Mouse (Mus musculus): Measurements from ENCODE around the gene Cxcr5.

Gene Cxcr5

DNA sequence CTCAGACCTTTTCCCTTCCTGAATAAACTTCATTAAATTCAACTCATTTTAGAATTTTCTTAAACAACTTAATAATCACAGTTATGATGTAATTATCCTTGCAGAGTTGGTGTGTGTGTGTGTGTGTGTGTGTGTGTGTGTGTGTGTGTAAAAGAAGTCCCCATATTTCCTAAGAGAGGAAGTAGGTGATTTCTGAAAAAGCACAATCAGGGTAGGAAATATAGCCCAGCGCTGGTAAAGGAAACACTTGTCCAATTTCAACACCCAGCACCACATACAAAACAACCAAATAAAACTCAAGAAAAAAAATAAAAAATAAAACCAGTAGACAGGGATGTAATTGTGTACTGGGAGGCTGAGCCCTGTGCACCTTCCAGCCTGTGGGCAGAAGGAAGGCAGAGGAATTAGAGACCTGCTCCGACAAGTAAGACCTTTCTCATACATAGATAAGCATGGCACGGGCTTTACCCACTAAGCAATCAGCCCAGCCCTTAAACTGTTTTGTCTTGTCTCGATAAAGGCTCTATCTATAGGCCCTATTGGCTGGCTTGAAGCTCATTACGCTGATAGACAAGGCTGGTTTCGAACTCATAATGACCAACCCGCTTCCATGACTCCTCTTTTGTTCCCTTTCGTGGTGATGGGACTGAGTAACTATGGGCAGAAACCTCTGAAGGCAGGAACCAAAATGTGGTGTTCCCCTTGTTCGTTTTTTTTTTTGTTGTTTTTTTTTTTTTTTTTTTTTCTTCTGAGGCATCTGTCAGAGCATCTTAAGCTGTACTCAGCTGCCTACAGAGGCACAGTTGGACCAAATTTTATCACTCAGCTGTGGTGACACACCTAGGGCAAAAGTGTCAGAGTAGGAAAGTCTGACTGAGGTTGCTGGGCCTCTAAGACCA is 25.8 kb upstream of the Cxcr5 start:
- DNase-seq (ENCODE audit: low spot score): no peak

DNA sequence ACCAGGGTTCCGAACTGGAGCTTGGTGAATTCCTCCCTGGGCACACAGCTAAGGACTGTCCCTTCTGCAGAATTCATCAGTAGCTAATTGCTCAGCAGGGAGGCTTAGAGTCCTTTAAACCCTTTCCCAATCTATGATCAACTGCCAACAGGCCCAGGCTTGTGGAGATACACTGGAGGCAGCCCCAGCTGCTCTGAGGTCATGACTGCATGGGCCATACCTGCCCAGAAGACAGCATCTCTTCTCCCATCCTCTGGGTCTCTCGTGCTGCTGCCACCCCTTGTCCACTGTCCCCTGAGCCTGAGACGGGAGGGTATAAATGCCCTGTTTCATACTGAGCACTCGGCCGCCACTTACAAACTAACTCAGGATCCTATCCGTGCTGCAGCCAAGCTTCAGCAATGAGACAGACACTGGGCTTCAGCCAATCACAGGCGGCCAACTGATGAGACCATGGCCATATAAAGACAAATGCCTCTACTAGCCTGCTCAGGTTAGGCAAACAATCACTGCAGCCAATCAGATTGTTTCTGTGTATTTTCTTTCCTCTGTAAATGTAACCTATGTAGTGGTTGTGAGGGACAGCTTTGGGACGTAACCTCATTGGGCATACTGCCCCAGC is 25.1 kb upstream of the Cxcr5 start:
- DNase-seq (ENCODE audit: low spot score): no peak

DNA sequence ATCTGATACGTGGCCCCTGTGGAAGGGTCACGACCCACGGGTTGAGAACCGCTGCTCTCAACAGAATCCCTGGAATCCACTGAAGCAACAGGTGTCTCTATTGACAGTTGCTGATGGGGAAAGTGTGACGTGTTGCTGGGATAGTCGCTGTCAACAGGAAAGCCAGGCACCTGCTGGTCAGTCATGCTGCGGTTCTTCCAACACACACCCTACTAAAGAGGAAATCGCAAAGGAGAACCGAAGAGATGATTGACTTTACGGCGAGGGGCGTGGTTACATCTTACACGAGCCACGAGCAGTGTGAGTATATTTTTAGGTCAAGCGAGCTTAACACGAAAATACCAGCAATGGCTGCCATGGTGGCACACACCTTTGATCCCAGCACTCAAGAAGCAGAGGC is 20.7 kb upstream of the Cxcr5 start:
- no peak for DNase-seq (ENCODE audit: low spot score)

DNA sequence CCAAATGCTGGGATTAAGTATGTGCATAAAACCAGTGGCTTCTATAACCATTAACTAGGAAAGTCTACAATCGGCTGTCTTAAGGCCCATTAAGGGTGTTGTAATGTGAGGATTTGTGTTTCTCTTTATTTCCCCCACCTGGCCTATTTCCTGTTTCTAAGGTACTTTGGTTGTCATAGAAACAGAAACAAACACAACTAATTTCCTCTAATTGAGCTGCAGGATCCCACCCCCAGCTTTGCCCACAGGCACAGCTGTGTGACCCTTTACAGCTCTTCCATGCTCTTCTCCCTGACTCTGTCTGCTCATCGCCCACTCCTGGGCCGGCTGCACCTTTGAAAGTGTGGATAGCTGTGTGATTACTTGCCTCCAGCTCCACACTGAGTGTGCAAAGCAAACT is 19.7 kb upstream of the Cxcr5 start:
- DNase-seq (ENCODE audit: low spot score): no peak

DNA sequence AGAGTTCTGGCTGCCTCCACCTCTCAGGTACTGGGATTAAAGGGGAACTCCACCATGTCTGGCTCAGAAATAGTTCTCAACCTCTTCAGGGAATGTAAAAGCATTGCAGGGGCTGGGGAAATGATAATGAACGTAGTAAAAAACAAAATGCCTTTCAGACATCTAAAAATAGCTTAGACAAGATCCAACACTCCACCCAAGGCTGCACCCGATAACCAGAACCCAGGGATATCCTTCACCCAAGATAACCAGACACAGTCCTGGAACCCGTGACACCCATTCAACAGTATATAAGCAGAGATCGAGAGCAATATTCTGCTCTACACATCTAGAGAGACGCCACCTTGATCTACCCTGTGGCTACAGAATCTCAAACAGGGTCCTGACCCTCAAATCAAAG is 18.4 kb upstream of the Cxcr5 start:
- DNase-seq (ENCODE audit: low spot score): no peak

DNA sequence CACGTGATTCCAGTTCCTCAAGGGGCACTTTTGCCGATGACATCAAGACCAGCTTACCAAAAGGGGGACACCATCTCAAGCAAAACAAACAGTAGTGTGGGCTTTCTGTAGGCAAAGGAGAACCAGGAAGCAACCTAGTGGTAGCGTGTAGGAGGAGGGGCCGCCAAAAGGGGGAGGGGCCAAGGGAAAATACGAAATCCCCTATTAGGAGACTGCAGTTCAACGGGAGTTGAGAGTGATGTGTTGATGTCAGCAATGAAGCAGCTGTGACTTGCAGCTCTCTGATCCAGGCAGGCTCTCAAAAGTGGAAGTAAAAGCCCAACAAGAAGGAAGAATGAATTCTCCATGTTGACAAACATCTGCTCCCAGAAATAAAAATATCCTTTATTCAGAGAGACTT is 17.7 kb upstream of the Cxcr5 start:
- DNase-seq (ENCODE audit: low spot score): no peak

DNA sequence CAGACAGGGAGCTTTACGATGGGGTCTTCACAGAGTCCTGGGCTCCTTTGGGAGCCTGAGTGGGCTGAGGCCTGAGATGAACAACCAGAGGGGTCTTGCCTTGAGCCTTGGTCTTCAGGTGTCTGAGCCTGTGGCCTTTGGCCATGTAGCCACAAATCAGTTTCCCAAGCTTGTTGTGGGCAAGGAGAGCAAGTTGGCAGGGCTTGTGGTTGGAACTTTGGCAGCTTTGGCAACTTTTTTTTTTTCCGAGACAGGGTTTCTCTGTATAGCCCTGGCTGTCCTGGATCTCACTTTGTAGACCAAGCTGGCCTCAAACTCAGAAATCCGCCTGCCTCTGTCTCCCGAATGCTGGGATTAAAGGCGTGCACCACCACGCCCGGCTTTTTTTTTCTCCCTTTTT is 14.4 kb upstream of the Cxcr5 start:
- DNase-seq (ENCODE audit: low spot score): peak; percentile 52

DNA sequence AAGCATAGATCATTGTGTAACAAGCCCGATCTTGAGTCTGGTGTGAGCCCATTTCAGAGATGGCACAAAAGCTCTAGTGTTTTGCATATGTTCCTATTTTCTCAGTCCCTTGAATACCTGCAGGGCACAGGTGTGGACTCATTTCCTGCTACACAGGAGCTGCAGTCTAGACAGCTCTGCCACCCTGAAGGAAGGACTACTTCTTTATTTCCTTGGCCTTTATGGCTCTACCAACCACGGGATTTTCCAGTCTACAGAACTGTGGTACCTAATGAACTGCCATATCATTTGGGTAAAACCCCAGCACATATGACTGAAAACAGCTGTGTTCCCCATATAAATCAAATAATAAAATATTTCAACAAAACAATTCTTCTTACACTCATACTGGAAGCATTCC is 13.4 kb upstream of the Cxcr5 start:
- DNase-seq (ENCODE audit: low spot score): no peak

DNA sequence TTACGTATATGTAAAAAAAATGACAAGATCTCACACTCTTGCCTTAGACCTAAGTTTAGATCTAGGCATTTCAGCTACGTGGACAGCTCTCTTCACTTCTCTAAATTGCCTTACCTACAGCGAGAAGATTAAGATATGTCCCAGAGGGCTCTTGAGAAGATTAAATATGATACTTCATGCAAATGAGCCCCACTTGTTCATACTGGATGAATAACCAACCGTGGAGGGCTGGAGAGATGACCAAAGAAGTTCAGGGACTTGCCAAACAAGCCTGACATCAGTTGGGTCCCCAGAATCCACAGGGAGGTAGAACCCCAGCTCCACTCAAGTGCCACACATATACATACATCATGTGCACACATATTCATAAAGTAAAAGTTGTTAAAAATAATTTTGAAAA is 11.6 kb upstream of the Cxcr5 start:
- no peak for DNase-seq (ENCODE audit: low spot score)

DNA sequence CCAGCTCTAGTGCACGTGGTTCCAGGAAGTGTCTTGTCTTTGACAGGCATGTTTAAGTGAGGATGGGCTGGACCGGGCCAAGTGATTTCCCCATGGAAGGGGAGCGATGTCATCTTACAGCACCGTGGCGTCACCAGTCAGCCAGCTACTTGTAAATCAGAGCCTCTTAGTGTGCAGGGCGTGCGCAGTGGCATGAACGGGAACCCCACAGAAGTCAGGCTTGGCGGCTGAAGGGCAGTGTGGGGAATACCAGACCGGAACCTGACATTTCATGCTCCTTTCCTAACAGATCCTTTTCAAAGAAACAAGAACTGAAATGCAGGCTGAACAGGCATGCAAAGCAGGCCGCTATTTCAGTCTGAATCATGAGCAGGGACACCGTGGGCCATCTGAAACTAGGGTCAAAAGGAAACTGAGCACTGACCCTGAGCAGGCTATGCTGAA is 9.3 kb upstream of the Cxcr5 start:
- DNase-seq (ENCODE audit: low spot score): no peak

DNA sequence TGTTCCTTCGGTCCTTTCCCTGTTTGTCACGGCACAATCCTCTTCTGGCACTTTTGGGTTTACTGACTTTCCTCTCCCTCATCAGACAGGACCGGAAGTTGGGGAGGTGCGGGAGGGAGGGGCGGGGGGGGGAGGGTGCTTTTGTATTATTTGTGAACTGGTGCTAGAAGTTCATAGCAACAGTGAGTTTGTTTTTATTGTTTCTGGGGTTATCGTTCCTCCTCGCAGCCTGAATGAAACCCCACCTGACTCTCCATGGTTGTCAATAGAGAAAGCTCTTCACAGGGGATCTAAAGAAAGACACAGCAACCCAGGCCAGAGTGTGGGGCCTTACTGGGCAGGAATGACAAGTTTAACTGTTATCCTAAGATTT is 6.4 kb upstream of the Cxcr5 start:
- no peak for DNase-seq (ENCODE audit: low spot score)

DNA sequence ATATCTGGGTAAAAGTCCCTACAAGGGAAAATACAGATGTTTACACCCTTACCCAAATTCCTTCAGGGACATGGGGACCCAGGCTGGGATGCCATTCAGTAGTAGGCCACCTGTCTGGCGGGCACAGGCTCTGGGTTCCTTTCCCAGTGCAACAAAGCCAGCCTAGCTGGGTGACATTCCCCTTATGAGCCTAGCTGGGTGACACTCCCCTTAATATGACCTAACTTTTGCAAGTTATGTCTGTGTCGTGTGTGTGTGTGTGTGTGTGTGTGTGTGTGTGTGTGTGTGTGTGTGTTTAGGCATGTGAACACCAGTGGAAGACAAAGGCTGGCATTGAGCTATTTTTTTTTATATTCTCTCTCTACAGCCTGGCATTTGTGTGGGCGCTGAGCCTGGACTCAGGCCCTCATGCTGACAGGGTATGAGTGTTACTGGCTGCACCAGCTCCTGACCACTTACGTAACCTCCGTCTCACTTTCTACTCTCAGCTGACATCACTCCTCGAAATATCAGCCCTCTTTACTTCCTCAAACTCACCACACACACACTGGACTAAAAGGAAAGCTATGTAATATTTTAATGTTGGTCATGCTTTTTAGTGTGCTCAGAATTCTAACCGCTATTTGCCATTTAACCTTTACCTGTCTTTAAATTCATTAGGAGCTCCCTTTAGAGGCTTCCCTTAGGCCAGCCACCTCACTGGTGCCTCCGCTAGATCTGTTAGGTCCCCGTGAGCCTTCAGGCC is 5.8 kb upstream of the Cxcr5 start:
- DNase-seq (ENCODE audit: low spot score): peak; percentile 57

DNA sequence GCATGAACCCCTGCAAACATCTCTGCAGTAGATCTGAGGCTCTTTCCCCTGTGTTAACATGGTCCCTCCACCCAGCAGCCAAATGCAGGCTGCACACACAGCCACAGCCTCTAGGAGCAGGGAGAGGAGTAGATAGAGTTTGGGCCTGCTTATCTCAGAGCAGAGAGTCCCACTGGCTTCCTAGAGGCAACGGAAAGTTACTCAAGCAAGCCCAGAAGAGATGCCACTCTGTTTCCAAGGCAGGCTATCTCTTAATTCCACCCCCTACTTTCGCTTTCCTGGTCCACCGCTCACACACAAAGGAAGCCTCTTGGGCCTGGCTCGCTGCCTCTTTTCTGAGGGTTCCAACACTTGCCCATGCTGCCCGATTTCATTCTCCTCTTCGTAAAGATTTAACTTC is 3.7 kb upstream of the Cxcr5 start:
- no peak for DNase-seq (ENCODE audit: low spot score)

DNA sequence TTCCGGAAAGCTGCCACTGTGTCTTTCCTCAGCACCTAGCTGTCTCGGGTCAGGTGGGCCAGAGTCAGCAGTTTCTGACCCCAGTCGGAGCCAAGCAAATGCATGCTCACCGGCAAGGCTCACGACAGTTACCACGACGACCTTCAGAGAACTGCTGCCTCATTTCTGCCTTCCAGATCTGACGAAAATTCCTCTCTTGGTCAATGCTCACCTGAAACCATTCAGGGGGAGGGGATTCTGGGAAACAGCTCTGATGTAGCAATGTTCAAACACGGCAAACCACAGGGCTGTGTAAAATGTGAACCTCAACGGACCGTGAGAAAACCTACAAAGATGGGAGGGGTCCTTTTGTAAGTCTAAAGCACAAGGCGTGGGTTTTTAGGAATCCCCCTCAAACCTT is 1.3 kb upstream of the Cxcr5 start:
- no peak for DNase-seq (ENCODE audit: low spot score)

DNA sequence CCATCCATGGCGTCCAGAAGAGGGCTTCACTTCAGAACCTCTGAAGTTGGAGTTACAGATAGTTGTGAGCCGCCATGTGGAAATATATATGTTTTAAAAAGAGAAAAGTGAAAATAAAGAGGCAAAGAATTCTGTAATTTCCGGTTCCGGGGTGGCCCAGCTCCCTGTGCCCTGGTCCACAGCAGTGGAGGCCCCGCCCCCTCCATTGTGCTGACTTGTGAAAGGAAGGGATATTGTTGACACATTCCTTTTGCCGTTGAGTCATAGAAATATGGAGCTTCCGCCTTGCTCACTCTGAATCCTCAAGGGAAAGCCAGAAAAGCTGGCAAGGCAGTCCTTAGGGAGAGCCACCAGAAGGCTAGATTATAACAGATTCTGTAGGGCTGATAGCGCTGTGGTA is 9.5 kb downstream of the Cxcr5 start:
- peak; percentile 51 for DNase-seq (ENCODE audit: low spot score)

DNA sequence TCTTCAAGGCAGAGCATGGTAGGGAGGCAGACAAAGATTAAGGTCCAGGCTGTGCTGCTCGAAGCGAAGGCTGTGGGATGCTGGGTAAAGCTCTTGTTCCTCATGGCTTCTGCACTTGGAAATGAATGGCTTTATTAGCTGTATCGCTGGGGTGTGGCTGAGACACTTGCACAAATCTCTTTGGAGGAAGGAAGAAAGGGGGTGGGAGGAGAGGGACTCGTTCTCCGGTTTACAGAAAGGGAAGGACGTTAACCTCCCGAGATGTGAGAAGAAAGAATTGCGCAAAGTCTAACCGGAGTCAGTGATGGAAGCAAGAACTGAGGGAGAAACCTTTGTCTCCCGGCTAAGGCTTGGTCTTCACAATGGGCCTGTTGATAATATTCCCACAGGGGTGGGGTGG is 10.5 kb downstream of the Cxcr5 start:
- DNase-seq (ENCODE audit: low spot score): no peak

DNA sequence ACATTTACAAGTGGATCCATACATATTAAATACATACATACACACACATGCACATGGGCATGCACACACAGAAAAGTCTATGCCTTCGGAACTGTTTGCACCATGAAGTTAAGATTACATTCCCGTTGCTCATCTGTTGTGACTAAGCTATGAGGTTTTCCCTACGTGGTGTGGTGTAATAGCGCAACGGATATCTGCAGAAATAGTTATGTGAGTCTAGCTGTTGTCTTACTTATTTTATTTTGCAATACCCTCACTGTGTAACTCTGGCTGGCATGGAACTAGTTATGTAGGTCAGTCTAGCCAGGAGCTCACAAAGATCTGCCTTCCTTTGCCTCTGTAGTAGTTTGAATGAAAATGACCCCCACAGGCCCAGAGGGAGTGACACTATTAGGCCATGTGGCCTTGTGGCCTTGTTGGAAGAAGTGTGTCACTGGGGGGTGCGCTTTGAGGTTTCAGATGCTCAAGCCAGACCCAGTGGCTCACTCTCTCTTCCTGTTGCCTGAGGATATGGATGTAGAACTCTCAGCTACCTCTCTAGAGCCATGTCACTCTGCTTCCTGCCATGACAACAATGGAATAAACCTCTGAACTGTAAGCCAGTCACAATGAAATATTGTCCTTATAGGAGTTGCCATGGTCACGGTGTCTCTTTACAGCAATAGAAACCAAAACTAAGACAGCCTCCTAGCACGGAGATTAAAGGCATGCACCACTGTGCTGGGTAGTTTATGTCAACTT is 13.1 kb downstream of the Cxcr5 start:
- DNase-seq (ENCODE audit: low spot score): no peak

DNA sequence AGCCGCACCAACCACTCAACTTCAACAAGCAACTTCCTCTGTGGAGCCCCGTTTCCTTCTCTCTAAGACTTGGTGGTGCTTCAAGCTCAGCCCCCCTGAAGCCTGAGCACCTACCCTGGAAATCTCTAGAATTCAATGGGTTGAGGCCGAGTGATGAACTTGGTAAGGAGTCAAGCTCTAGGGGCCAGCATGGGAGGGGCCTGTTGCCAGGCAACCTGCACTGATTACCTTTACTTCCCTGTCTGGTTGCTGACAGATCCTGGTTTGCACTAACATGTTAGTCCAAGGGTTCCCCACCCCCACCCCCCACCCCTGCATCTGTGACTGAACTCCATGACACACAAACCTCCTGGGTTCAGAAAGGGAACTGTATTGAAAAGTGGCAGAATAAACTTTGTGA is 16.7 kb downstream of the Cxcr5 start:
- no peak for DNase-seq (ENCODE audit: low spot score)

DNA sequence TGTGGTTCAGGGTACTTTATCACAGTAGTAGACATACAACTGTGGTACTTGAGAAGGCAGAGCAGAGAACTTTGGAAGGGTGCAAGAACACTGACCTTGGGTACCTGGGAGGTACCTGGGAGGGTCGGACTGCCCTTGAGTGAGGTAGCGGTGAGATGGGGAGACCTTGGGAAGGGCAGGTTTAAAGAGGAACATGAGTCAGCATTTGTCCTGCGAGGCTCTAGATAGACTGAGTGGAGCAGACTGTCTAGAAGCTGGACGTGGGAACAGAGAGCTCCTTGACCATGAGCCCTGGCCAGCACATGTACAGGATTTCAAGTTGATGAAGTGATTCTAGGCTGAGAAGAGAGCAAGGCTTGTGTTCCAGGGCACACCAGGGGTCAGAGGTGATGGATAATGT is 19.3 kb downstream of the Cxcr5 start:
- DNase-seq (ENCODE audit: low spot score): no peak

DNA sequence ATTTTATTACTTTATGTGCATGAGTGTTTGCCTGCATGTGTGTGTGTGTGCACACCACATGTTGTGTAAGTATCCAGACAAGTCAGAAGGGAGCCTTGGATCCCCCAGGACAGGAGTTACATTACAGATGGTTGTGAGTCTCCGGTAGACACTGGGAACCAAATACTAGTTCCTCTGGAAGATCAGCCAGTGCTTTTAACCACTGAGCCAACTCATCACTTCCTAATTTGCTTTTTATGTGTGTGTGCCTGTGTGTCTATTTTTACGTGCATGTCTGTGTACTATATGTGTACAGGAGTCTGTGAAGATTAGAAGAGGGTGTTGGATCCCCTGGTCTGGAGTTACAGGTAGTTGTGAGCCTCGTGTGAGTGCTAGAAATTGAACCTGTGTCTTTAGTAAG is 21.0 kb downstream of the Cxcr5 start:
- DNase-seq (ENCODE audit: low spot score): no peak

DNA sequence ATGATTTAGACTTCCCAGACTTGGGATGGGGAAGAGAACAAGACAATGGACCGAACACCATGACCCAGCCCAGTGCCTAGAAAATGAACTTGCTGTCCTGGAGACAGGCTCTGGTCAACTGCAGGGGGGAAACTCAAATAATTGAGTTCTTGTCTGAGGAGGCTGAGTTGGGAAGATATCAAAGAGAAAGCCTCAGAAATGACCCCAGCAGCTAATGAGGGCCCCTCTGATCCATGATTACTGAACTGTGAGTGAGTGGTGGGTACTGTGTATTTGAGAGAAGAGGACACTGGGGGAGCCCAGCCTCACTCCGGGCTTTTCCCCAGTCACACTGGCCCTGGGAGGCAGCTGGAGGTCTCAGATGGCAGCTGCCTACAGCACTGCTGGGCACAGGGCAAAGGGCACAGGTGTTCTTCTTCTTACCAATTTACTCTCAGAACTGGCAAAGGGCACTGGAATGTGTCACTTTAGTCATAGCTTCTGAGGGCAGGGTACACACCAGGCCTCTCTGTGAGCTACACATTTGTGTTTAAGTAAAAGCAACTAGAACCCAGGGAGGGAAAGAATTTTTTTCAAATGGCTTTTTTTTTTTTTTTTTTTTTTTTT is 21.8 kb downstream of the Cxcr5 start:
- no peak for DNase-seq (ENCODE audit: low spot score)
